Mouse (Mus musculus) forebrain, embryonic 10.5 days (tissue): ENCODE measurements around the gene Nyap2. TPM values are rescaled to one million over a fixed set of nuclear protein-coding genes. Genes with fewer than 3 reads are reported as not detected.
A peak's percentile ranks its signal among the peaks of the same experiment; 100 is the strongest.
"Not testable (repeated sequence)": the region's sequence is repeated elsewhere in the genome, so short reads cannot be mapped to it uniquely, and the experiment has no call there.

Source experiments
- DNase-seq: peaks from one replicate; pipeline ENCODE4 v3.0.0-alpha.2; 2017; ENCODE audit warnings: low spot score; ENCODE audit errors: extremely low spot score
- H3K27ac ChIP-seq: fragments of 300-500 bp; sonication (generic); 2 replicates; pipeline ENCODE4 v1.5.1; 2016; ENCODE audit warnings: mild to moderate bottlenecking
- H3K27me3 ChIP-seq: fragments of 300-500 bp; sonication (generic); 2 replicates; pipeline ENCODE4 v1.6.1; 2016; ENCODE audit warnings: mild to moderate bottlenecking; ENCODE audit not compliant: poor library complexity, severe bottlenecking
- H3K36me3 ChIP-seq: fragments of 300-500 bp; sonication (generic); replicated peaks from 2 replicates; pipeline ENCODE4 v1.6.1; 2016; ENCODE audit warnings: mild to moderate bottlenecking, moderate library complexity
- H3K4me1 ChIP-seq: fragments of 300-500 bp; sonication (generic); 2 replicates; pipeline ENCODE4 v1.6.1; 2016
- H3K4me3 ChIP-seq: fragments of 300-500 bp; sonication (generic); 2 replicates; pipeline ENCODE4 v1.5.1; 2016; ENCODE audit warnings: mild to moderate bottlenecking, moderate library complexity
- H3K9me3 ChIP-seq: fragments of 300-500 bp; sonication (generic); 2 replicates; pipeline ENCODE4 v1.6.1; 2016; ENCODE audit warnings: mild to moderate bottlenecking, moderate library complexity
- WGBS: fragments of 180-500 bp; shearing (Covaris S2); methylation state at CpG from one replicate; pipeline ENCODE4 v1.1.7; 2016; 5-methylcytosine and 5-hydroxymethylcytosine counted together
- polyA plus RNA-seq: library from polyadenylated mRNA; unstranded; fragments of >200 nt; fragmentation: Nextera tagmentation; extraction: Ambion mirVana; gene quantifications from 2 replicates; pipeline ENCODE4 v1.2.1, GENCODE M21; 2016

The Nyap2 gene
- polyA plus RNA-seq, 1 experiment from 2014 or later = 0.14 TPM

DNA sequence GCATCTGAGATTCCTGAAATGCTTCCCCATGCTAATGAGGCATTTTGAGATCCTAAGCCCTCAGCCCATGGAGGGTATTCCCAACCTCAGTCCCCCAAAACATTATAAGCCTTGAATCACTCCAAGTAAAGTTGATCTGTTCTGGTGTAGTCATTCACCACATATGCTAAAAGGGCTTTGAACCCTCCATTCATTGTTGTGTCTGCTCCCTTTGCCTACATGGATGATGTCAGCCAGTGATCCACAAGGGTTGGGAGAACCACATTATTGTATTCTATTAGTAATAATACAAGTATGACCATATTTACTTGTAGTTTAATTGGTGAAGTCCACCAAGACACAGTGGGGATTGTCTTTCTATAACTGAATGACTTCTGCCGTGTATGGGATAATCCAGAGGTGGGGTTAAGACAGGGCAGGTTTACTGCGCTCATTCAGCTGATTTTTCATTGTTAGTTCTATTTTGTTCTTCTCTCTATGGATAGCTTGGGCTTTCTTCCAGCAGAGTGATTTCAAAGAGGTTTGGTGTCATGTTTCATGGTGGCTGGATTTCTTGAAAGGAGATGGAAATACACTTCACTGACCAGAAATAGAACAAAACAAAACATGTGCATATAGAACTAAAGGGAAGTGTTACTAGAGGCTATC, 155.1 kb downstream of the Nyap2 start:
- 15% methylated on average over 2 of the region's 2 CpGs for WGBS
- no peaks in the 10 kb centered on the region for H3K9me3 ChIP-seq
- DNase-seq = no peak
- H3K4me3 ChIP-seq = no peak overlapping the region
- H3K4me1 ChIP-seq = peaks cover 34% of the 10 kb centered on the region
- H3K36me3 ChIP-seq = no peaks in the 10 kb centered on the region
- no peaks in the 10 kb centered on the region for H3K27me3 ChIP-seq
- H3K27ac ChIP-seq = peak overlapping the region; percentile 25; the same call in 1 of the 2 replicates

DNA sequence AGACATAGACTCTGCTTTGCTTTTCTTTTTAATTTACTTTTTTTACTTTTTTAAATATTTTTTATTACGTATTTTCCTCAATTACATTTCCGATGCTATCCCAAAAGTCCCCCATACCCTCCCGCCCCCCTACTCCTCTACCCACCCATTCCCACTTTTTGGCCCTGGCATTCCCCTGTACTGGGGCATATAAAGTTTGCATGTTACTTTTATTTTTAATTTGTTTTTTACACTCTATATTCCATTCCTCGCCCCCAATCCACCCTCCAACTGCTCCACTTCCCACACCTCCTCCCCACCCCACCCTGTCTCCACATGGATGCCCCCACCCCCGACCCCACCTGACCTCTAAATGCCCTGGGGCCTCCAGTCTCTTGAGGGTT, 155.6 kb downstream of the Nyap2 start:
- not testable (repeated sequence) for H3K36me3 ChIP-seq, DNase-seq, H3K27me3 ChIP-seq, H3K4me3 ChIP-seq, H3K9me3 ChIP-seq
- 0 out of 2 replicates have a peak overlapping the region, but pooled peaks have one; percentile 58 for H3K27ac ChIP-seq
- WGBS = 64% methylated on average over 5 of the region's 5 CpGs
- peaks cover 34% of the 10 kb centered on the region for H3K4me1 ChIP-seq

DNA sequence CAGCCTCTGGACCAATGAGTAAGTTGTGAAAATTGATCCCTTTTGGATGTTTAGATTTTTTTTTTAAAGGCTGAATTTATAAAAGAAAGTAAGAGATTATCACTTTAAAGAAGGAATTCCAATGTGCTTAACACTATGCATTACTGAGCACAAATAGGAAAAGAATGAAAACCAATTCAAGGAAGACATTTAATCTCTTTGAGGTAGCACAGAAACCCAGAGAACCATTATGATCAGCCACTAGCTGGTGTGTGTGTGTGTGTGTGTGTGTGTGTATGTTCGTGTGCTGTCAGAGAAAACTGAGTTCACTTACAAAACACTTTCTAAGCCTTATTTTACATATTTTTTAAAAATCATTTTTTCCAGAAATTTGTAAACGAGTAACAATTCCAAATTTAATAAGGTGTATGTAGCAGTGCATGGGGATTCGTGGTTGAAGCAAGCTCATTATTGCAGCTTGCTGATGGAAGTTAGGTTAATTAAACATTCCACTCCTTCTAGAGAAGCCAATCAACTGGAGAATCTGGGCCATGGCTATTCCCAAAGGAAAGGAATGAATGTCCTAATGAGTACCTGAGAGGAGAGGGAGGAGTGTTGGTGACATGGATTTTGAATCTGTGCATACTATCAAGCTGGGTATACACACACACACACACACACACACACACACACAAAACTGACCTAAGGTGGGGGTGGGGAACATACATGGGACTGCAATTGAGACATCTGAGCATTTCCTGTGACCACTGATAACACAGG, 171.9 kb downstream of the Nyap2 start:
- 47% methylated on average over 3 of the region's 3 CpGs for WGBS
- Histone ChIP-seq H3K4me3 (no peak overlapping the region), H3K27ac (no peak overlapping the region), H3K36me3 (no peaks in the 10 kb centered on the region), H3K4me1 (peaks cover 22% of the 10 kb centered on the region), H3K9me3 (no peaks in the 10 kb centered on the region), H3K27me3 (no peaks in the 10 kb centered on the region)
- DNase-seq = no peak

DNA sequence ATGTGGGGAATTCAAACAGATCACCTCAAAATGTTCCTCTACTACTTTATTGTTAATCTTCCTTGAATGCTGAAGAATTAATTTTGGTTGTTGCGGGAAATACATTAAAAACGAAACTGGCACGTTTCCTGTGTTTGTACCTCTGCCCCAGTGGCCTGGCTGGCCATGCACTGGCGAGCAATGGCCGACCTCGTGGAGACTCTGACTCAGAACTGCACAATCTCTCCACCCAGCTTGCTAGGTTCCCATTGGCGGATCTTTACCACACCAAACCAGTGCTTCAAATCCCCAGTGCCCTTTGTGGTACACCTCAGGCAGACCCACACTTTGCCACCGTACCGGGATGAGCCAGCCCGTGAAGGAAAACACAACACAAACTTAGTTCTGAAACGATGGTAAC, 173.3 kb downstream of the Nyap2 start:
- no peak for DNase-seq
- H3K4me3 ChIP-seq = no peak overlapping the region
- H3K36me3 ChIP-seq = no peaks in the 10 kb centered on the region
- no peak overlapping the region for H3K27ac ChIP-seq
- H3K27me3 ChIP-seq = no peaks in the 10 kb centered on the region
- H3K4me1 ChIP-seq = peaks cover 22% of the 10 kb centered on the region
- WGBS = 93% methylated on average over 11 of the region's 11 CpGs
- H3K9me3 ChIP-seq = no peaks in the 10 kb centered on the region

DNA sequence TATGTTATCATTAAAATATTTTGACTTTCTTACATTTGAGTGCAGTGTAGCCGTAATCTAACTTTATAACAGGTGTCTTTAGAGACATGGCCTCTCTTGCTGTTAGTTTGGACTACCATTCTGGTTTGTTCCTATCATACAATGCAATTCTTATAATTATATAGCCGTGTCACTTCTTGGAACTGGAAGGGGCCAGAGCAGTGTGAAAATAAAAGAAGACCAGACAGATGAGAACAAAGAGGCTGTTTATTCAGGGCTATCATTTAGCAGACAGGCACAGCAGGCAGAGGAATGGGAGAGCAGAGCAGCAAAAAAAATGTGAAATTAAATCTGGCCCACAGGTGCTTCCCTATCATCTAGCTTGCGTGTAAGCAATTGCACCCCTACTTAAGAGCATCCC, 189.7 kb downstream of the Nyap2 start:
- H3K27ac ChIP-seq = no peak overlapping the region

DNA sequence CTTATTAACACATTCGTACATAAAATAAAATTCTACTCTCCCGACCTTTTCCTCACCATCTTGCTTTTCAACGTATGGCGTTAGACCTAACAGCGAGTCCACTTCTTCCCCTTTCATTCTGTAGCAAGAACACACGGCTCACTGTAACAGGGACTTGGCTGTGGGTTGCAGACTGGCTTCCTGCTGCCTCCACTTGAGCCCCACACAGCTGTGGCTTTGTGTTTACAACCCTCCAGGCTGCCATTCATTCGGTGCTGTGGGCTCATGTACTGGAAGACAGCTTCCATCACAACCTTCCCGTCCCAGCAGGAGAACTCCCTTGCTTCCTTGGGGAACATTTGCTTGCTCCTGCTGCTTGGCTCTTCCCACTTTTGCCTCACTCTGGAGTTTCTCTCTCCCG, 204.2 kb downstream of the Nyap2 start:
- Histone ChIP-seq H3K36me3 (no peaks in the 10 kb centered on the region), H3K27me3 (no peaks in the 10 kb centered on the region), H3K4me1 (0 out of 2 replicates have a peak, but pooled peaks cover 3% of the 10 kb centered on the region), H3K4me3 (no peak overlapping the region), H3K9me3 (no peaks in the 10 kb centered on the region; the same call in 1 of the 2 replicates), H3K27ac (no peak overlapping the region; the same call in 1 of the 2 replicates)
- no peak for DNase-seq
- WGBS = 56% methylated on average over 9 of the region's 9 CpGs

More for the DNA sequence above, 189.7 kb downstream of the Nyap2 start:
- no peaks in the 10 kb centered on the region for H3K36me3 ChIP-seq
- no peaks in the 10 kb centered on the region for H3K9me3 ChIP-seq
- H3K4me1 ChIP-seq = peaks cover 17% of the 10 kb centered on the region
- no peak overlapping the region for H3K4me3 ChIP-seq
- no peaks in the 10 kb centered on the region for H3K27me3 ChIP-seq
- no peak for DNase-seq
- 68% methylated on average over 3 of the region's 3 CpGs for WGBS

DNA sequence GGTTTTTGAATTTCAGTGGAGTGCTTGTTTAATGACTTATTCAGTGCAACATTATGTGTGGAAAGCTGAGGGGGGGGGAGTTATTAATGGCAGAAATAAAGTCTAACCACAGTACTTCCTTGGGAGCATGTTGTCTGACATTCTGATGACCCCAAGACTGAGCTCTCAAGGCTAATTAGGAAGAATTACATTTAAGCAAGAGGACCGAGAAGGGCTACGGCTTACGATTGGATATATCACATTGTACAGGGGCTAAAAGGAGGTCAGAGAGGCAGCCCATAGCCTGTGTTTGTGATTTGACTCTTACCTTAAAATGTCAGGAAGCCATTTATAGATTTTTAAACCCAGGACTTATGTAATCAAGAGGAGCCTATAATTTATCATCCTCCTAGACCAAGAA, 208.9 kb downstream of the Nyap2 start:
- 46% methylated on average over 3 of the region's 3 CpGs for WGBS
- no peak overlapping the region for H3K27ac ChIP-seq
- no peaks in the 10 kb centered on the region for H3K36me3 ChIP-seq
- no peaks in the 10 kb centered on the region; the same call in 1 of the 2 replicates for H3K9me3 ChIP-seq
- DNase-seq = no peak
- no peak overlapping the region for H3K4me3 ChIP-seq
- H3K27me3 ChIP-seq = no peaks in the 10 kb centered on the region
- 0 out of 2 replicates have a peak, but pooled peaks cover 5% of the 10 kb centered on the region for H3K4me1 ChIP-seq

DNA sequence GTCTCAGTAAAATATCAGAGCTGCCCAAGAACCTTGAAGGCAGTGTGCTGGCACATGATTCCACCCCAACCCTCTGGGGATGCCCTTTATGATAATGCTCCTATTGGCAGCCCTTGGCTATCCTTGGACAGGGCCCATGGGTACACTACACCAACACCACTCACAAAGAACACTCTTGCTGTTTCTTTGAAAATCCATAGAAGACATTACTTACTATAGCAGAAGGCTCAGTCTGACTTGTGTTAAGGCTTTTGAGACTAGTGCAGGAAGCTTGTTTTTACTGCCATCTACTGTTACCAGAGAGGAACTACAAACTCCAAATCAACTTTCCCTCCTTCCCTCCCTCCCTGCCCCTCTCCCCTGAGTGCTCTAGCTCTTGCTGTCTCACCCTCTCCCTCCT, 210.3 kb downstream of the Nyap2 start:
- Histone ChIP-seq H3K4me1 (0 out of 2 replicates have a peak, but pooled peaks cover 2% of the 10 kb centered on the region), H3K4me3 (no peak overlapping the region), H3K9me3 (no peaks in the 10 kb centered on the region; the same call in 1 of the 2 replicates), H3K27ac (no peak overlapping the region), H3K27me3 (no peaks in the 10 kb centered on the region), H3K36me3 (no peaks in the 10 kb centered on the region)
- no peak for DNase-seq

DNA sequence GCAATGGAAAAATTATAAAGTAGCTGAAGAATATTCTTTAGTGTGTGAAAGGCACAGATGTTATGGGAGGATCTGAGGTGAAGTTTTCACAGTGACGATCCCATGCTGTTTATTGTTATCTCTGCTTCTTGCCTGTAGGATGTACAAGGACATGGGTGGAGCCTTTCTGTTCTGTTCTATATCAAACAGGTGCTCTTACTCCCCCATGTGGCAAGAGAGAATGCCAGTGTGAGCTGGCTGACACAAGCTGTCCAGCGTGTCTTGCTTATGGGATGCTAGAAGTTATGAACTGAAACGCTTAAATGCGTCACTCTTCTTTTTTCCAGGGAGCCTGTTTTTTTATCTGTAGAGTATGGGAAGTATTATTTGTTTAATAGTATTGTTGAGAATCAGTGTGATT, 224.0 kb downstream of the Nyap2 start:
- 56% methylated on average over 4 of the region's 4 CpGs for WGBS
- peak; percentile 26 for DNase-seq
- Histone ChIP-seq H3K4me3 (no peak overlapping the region), H3K36me3 (no peaks in the 10 kb centered on the region), H3K9me3 (no peaks in the 10 kb centered on the region), H3K4me1 (no peaks in the 10 kb centered on the region), H3K27me3 (no peaks in the 10 kb centered on the region), H3K27ac (no peak overlapping the region)

DNA sequence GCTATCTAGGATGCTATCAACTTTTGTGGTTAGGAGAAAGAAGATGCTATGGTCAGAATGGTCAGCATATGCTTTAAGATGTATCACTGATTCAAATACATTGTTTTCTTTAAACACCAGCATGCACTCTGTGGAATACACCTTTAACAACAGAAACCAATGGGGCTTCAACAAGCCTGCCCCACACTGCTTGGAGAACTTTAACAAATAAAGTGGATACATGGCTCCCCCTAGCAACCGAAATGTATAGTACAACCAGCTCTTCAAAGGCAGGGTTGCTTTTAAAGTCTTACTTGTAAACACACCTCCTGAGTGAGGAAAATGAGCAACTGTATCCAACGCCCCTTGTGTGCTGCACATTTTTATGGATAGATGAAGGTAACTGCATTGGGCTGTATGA, 224.9 kb downstream of the Nyap2 start:
- Histone ChIP-seq H3K9me3 (no peaks in the 10 kb centered on the region), H3K27ac (no peak overlapping the region), H3K36me3 (no peaks in the 10 kb centered on the region), H3K4me1 (no peaks in the 10 kb centered on the region), H3K27me3 (no peaks in the 10 kb centered on the region), H3K4me3 (no peak overlapping the region)
- DNase-seq = no peak
- 7% methylated on average over 2 of the region's 2 CpGs for WGBS

DNA sequence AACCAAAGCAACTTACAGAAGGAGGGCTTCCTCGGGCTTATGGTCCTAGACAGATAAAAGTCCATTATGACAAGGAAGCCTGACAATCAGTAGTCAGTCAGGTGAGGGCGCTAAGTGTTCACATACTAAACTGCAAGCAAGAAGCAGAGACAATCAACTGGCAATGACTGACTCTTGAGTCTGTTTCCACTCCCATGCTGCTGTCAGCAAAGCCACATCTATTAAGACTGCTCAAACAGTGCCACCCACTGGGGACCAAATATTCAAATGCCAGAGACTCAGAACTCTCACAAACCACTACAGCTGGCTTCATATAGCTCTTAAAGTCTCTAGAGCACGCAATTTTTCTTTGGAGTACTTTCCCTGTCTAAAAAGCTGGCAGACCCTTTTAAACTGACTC, 226.6 kb downstream of the Nyap2 start:
- DNase-seq = no peak
- Histone ChIP-seq H3K4me1 (no peaks in the 10 kb centered on the region), H3K9me3 (no peaks in the 10 kb centered on the region), H3K27me3 (no peaks in the 10 kb centered on the region), H3K36me3 (no peaks in the 10 kb centered on the region), H3K4me3 (no peak overlapping the region), H3K27ac (no peak overlapping the region)
- WGBS = 62% methylated on average over 3 of the region's 3 CpGs

DNA sequence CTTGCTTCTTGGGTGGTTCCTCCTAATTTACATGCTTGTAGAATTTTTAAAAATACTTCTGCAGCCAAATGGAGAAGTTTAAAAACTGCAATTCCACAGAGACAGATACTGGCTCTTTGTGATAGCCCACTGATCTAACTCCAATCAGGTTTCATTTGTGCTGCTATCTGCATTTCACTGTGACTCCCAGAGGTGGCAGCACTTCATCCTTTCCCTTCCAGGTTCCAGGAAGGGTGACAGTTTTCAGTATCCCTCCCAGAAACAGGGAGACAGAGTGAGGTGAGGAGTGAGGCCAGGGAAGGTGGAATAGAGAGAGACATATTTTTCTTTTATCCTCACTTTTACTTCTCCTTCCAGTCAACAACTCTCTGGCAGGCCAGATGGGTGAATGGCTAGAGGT, 230.7 kb downstream of the Nyap2 start:
- DNase-seq = no peak
- H3K9me3 ChIP-seq = no peaks in the 10 kb centered on the region
- no peaks in the 10 kb centered on the region for H3K27me3 ChIP-seq
- H3K4me1 ChIP-seq = no peaks in the 10 kb centered on the region
- no peaks in the 10 kb centered on the region for H3K36me3 ChIP-seq
- no peak overlapping the region for H3K27ac ChIP-seq
- no peak overlapping the region for H3K4me3 ChIP-seq

DNA sequence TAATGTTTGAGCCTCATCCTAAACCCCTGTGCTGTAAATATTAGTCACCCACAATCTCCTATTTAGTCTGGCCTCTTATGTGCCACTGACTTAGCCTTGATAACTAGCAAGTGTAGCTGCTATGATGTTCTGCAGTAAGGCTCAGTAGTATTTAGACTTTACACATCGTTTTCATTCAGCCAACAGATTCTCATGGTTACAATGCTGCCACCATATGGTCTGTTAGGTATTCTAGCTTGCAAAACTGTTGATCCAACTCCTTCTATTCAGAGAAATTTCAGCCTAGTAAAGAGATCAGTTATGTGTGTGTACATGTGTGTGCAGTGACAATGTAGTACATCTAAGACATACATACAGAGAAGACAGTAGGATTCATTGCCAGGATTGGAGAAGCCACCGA, 231.2 kb downstream of the Nyap2 start:
- no peaks in the 10 kb centered on the region for H3K27me3 ChIP-seq
- no peak overlapping the region for H3K4me3 ChIP-seq
- DNase-seq = no peak
- H3K36me3 ChIP-seq = no peaks in the 10 kb centered on the region
- H3K9me3 ChIP-seq = no peaks in the 10 kb centered on the region
- no peaks in the 10 kb centered on the region for H3K4me1 ChIP-seq
- 67% methylated on average over 2 of the region's 2 CpGs for WGBS
- H3K27ac ChIP-seq = no peak overlapping the region
